Mouse (Mus musculus): ENCODE measurements at regions not wholly inside any gene's neighbourhood (a gene's known extent, or its start where the extent isn't known, plus 50 kb on each side); places are given as distances from the start of the nearest gene placed in this dataset.

DNA sequence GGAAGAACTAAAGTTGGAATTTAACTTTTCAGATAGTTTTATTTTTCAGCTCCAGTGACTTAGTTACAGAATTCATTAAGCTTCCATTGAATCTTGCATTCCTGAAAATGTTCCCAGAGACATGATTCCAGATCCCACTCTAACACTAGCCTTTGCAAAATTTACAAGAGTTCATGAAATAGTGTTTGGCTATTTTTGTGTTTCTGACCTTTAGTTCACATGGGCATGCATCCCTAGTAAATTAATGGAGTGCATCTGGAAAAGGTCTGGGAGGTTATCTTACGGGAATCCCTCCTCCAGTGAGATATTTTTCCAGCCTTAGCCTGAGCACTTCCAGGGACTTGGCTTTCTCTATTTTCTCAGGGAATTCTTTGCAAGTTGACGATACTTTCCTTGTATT is 669.8 kb downstream of the Bckdhb start:
- no peak overlapping the region for H3K27ac ChIP-seq (ENCODE audit: insufficient read depth, low read depth, low read length)
- H3K27me3 ChIP-seq (ENCODE audit: control insufficient read depth, insufficient read depth, low read length) = no peaks in the 10 kb centered on the region
- H3K4me3 ChIP-seq (ENCODE audit: low read depth, low read length) = no peak overlapping the region
- no peak for TF ChIP-seq CTCF (IDR thresholded peaks at IDR 0.05; ENCODE audit: extremely low read depth, insufficient read length, insufficient replicate concordance, low read depth, low read length)
- no peak for TF ChIP-seq POLR2A (IDR thresholded peaks at IDR 0.05; ENCODE audit: low read depth, low read length)
- 85% methylated on average over 2 of the region's 2 CpGs for WGBS
- no peaks in the 10 kb centered on the region for H3K36me3 ChIP-seq (ENCODE audit: control insufficient read depth, insufficient read depth, low read length)
- no peaks in the 10 kb centered on the region for H3K4me1 ChIP-seq (ENCODE audit: control insufficient read depth, insufficient read depth, insufficient read length, low read length)

All from small intestine, adult 2 months (tissue).